Mouse (Mus musculus) embryonic fibroblast, embryonic 13.5 days (primary cell): Measurements from ENCODE around the gene Slc9a3r2.

Experiments used
- CTCF ChIP-seq: IDR thresholded peaks from 2 replicates; pipeline ENCODE4 v1.5.1; 2011; ENCODE audit warnings: mild to moderate bottlenecking, control low read depth, low read length, moderate library complexity, borderline replicate concordance; ENCODE audit not compliant: insufficient read depth
- POLR2A ChIP-seq: IDR thresholded peaks from 2 replicates; pipeline ENCODE4 v1.6.1; 2011; ENCODE audit warnings: low read depth, mild to moderate bottlenecking, control low read depth, low read length, moderate library complexity

- no peak for TF ChIP-seq POLR2A
- TF ChIP-seq CTCF = no peak
Measured at GRCm38 (mm10) chr17:24677500-24678080, 27.5 kb upstream of the Slc9a3r2 start.
